Mouse (Mus musculus) MEL (cell line): Measurements from ENCODE around the gene Gpd2. TPM values are rescaled to one million over a fixed set of nuclear protein-coding genes. Genes with fewer than 3 reads are reported as not detected.

Experiments
- DNase-seq: peaks from one replicate; pipeline ENCODE4 v3.0.0; 2011; ENCODE audit warnings: low read depth, low spot score
- H3K27ac ChIP-seq: 2 replicates; pipeline ENCODE4 v1.5.1; 2012; ENCODE audit warnings: low read depth, mild to moderate bottlenecking, control low read depth, low read length, moderate library complexity; ENCODE audit not compliant: control insufficient read depth
- H3K27me3 ChIP-seq, 2 experiments: fragments of 150-350 bp in 1 of 2; sonication (generic) in 1 of 2; 2 replicates each; pipeline ENCODE4 v1.6.1; 2012; ENCODE audit warnings: low read length in 2 of 2, mild to moderate bottlenecking in 2 of 2, improper control_type of control experiment in 1 of 2, moderate library complexity in 1 of 2; ENCODE audit not compliant: insufficient read depth in 2 of 2, control insufficient read depth in 1 of 2
- H3K36me3 ChIP-seq, 2 experiments: 2 replicates each; pipeline ENCODE4 v1.6.1; 2012 to 2014; ENCODE audit warnings: low read length in 2 of 2, improper control_type of control experiment in 1 of 2, inconsistent platforms in 1 of 2, mild to moderate bottlenecking in 1 of 2; ENCODE audit not compliant: insufficient read depth in 2 of 2, control insufficient read depth in 1 of 2
- H3K4me1 ChIP-seq, 2 experiments: fragments of 150-350 bp in 1 of 2; sonication (generic) in 1 of 2; 2 replicates each; pipeline ENCODE4 v1.6.1; 2012; ENCODE audit warnings: low read length in 2 of 2, improper control_type of control experiment in 1 of 2, mild to moderate bottlenecking in 1 of 2; ENCODE audit not compliant: insufficient read depth in 2 of 2, control insufficient read depth in 1 of 2
- H3K4me3 ChIP-seq, 2 experiments: fragments of 150-350 bp in 1 of 2; sonication (generic) in 1 of 2; 2 replicates each; pipeline ENCODE4 v1.5.1; 2012; ENCODE audit warnings: low read depth in 2 of 2, low read length in 2 of 2, mild to moderate bottlenecking in 2 of 2, moderate library complexity in 2 of 2, control low read depth in 1 of 2, improper control_type of control experiment in 1 of 2; ENCODE audit not compliant: control insufficient read depth in 1 of 2, insufficient read depth in 1 of 2
- H3K79me2 ChIP-seq: 2 replicates; pipeline ENCODE4 v1.6.1; 2012; ENCODE audit warnings: mild to moderate bottlenecking, low read length, moderate library complexity; ENCODE audit not compliant: control insufficient read depth, poor library complexity, insufficient read depth
- H3K9ac ChIP-seq: 2 replicates; pipeline ENCODE4 v1.6.1; 2012; ENCODE audit warnings: low read depth, mild to moderate bottlenecking, control low read depth, low read length, moderate library complexity; ENCODE audit not compliant: control insufficient read depth, poor library complexity, severe bottlenecking
- H3K9me3 ChIP-seq: fragments of 150-350 bp; sonication (generic); replicated peaks from 2 replicates; pipeline ENCODE4 v1.6.1; 2012; ENCODE audit warnings: mild to moderate bottlenecking, low read length, improper control_type of control experiment, moderate library complexity; ENCODE audit not compliant: insufficient read depth
- BHLHE40 ChIP-seq: IDR thresholded peaks from 2 replicates; pipeline ENCODE4 v1.6.1; 2012; ENCODE audit warnings: low read depth, mild to moderate bottlenecking, inconsistent platforms, low read length, improper control_type of control experiment, borderline replicate concordance
- CHD1 ChIP-seq: IDR thresholded peaks from 2 replicates; pipeline ENCODE4 v1.6.1; 2012; ENCODE audit warnings: low read depth, mild to moderate bottlenecking, inconsistent platforms, low read length, improper control_type of control experiment
- CHD2 ChIP-seq: IDR thresholded peaks from 2 replicates; pipeline ENCODE4 v1.6.1; 2011; ENCODE audit warnings: low read length, improper control_type of control experiment
- EP300 ChIP-seq, 2 experiments: IDR thresholded peaks; 2 replicates each; pipeline ENCODE4 v1.6.1; 2011; ENCODE audit warnings: improper control_type of control experiment in 2 of 2, low read length in 2 of 2, low read depth in 1 of 2, mild to moderate bottlenecking in 1 of 2
- ETS1 ChIP-seq: IDR thresholded peaks from 2 replicates; pipeline ENCODE4 v1.6.1; 2012; ENCODE audit warnings: low read depth, mild to moderate bottlenecking, inconsistent platforms, low read length, improper control_type of control experiment, moderate library complexity
- GABPA ChIP-seq: IDR thresholded peaks from 2 replicates; pipeline ENCODE4 v1.6.1; 2012; ENCODE audit warnings: low read depth, mild to moderate bottlenecking, inconsistent platforms, low read length, improper control_type of control experiment, moderate library complexity
- HCFC1 ChIP-seq: IDR thresholded peaks from 2 replicates; pipeline ENCODE4 v1.6.1; 2012; ENCODE audit warnings: low read depth, mild to moderate bottlenecking, inconsistent platforms, low read length, improper control_type of control experiment, moderate library complexity
- MAZ ChIP-seq: IDR thresholded peaks from 2 replicates; pipeline ENCODE4 v1.6.1; 2012; ENCODE audit warnings: low read depth, mild to moderate bottlenecking, inconsistent platforms, low read length, improper control_type of control experiment
- MEF2A ChIP-seq: IDR thresholded peaks from 2 replicates; pipeline ENCODE4 v1.6.1; 2014; ENCODE audit warnings: low read depth, mild to moderate bottlenecking, inconsistent platforms, low read length, improper control_type of control experiment; ENCODE audit not compliant: poor library complexity, insufficient replicate concordance, severe bottlenecking; ENCODE audit errors: extremely low read depth
- MXI1 ChIP-seq: IDR thresholded peaks from 2 replicates; pipeline ENCODE4 v1.6.1; 2011; ENCODE audit warnings: mild to moderate bottlenecking, low read depth, low read length, improper control_type of control experiment
- POLR2AphosphoS2 ChIP-seq: IDR thresholded peaks from 2 replicates; pipeline ENCODE4 v1.6.1; 2011; ENCODE audit warnings: low read length, improper control_type of control experiment
- SIN3A ChIP-seq: IDR thresholded peaks from 2 replicates; pipeline ENCODE4 v1.6.1; 2012; ENCODE audit warnings: low read length, improper control_type of control experiment, inconsistent platforms
- TCF12 ChIP-seq: IDR thresholded peaks from 2 replicates; pipeline ENCODE4 v1.6.1; 2014; ENCODE audit warnings: low read depth, mild to moderate bottlenecking, inconsistent platforms, low read length, improper control_type of control experiment, moderate library complexity
- USF1 ChIP-seq: IDR thresholded peaks from 2 replicates; pipeline ENCODE4 v1.6.1; 2014; ENCODE audit warnings: low read depth, mild to moderate bottlenecking, inconsistent platforms, low read length, improper control_type of control experiment, moderate library complexity
- USF2 ChIP-seq, 2 experiments: IDR thresholded peaks; 2 replicates each; pipeline ENCODE4 v1.6.1; 2011 to 2012; ENCODE audit warnings: improper control_type of control experiment in 2 of 2, low read length in 2 of 2, borderline replicate concordance in 1 of 2, inconsistent platforms in 1 of 2, low read depth in 1 of 2, mild to moderate bottlenecking in 1 of 2; ENCODE audit not compliant: insufficient read depth in 1 of 2
- ZC3H11A ChIP-seq: IDR thresholded peaks from 2 replicates; pipeline ENCODE4 v1.6.1; 2012; ENCODE audit warnings: low read depth, mild to moderate bottlenecking, inconsistent platforms, low read length, improper control_type of control experiment
- ZMIZ1 ChIP-seq: IDR thresholded peaks from 2 replicates; pipeline ENCODE4 v1.6.1; 2012; ENCODE audit warnings: low read depth, mild to moderate bottlenecking, inconsistent platforms, low read length, improper control_type of control experiment, moderate library complexity
- polyA plus RNA-seq, 2 experiments: library from polyadenylated mRNA; stranded (reverse) in 1 of 2; unstranded in 1 of 2; fragments of >175 nt in 1 of 2; fragments of >200 nt in 1 of 2; gene quantifications; 2 replicates each; pipeline versions ENCODE4 v1.2.1 to v1.2.4; 2012; ENCODE audit warnings: low replicate concordance in 2 of 2, low read depth in 1 of 2; ENCODE audit not compliant: insufficient read length in 2 of 2, insufficient read depth in 1 of 2, missing spikeins in 1 of 2
- total RNA-seq: library from RNA; depleted of rRNA; stranded (reverse); fragments of 300-350 nt; gene quantifications from 2 replicates; pipeline ENCODE4 v1.2.3, GENCODE M21; 2012

The Gpd2 gene
- total and polyA plus RNA-seq, 3 experiments, result 16.9 to 72.8 (median 24.6) TPM

- TF ChIP-seq GABPA, result no peak
- no peak for TF ChIP-seq MXI1
- no peak for TF ChIP-seq CHD2
- TF ChIP-seq CHD1, result no peak
- TF ChIP-seq ZMIZ1, result no peak
- TF ChIP-seq HCFC1, result no peak
These were observed 18.4 kb downstream of the Gpd2 start (continued) for GRCm38 (mm10) chr2:57255836-57256235.

- H3K27ac ChIP-seq, result no peak overlapping the region
- no peaks in the 10 kb centered on the region for H3K9me3 ChIP-seq
- no peak overlapping the region for H3K4me3 ChIP-seq
- no peaks in the 10 kb centered on the region for H3K27me3 ChIP-seq
- H3K36me3 ChIP-seq, result no peaks in the 10 kb centered on the region; a peak in 1 of 4 replicates
- H3K79me2 ChIP-seq, result peaks cover 2% of the 10 kb centered on the region
- no peak for DNase-seq
- TF ChIP-seq ETS1 (no peak), USF2 (IDR thresholded peaks at IDR 0.05; ENCODE audit: borderline replicate concordance in 1 of 2, insufficient read depth in 1 of 2, low read depth in 1 of 2, low read length in 2 of 2) (no peak)
- peaks cover 0 to 3% of the 10 kb centered on the region in 2 experiments; a peak in 2 of 4 replicates for H3K4me1 ChIP-seq
- no peak overlapping the region for H3K9ac ChIP-seq
These were observed 19.0 kb downstream of the Gpd2 start for GRCm38 (mm10) chr2:57256459-57256858.

DNA sequence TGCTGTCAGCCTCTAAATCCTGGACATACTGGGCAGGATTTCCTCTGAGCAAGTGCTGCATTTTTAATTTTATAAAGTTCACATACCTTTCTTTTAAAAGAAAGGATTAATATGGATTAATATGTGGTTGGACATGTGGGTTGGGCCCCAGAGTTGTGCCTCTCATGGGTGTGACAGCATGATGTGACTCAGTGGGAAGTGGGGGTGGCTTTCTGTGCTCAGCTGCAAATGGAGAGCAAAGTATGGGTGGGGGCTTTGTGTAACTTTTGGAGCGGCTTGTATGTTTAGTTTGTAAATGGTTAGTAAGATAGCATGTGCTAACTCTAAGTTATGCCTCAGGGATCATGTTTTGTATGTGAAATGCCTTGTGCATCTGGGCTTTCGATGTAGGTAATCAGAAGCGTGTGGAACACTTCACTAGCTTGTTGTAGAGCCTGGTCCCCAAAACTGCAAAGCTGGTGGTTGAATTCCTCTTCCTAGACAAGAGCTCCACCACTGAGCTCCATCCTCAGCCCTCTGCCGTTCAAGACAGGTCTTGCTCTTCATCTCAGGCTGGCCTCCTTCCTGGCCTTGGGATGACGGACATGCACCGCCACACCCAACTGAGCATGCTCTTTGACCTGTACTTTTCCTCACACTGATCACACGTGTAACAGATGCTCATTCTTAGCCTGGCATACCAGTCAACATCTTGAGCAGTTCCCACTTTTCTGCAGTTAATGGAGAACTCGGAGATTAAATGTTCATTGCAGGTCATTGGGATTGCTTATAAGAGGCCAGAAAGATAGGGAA, 24.0 kb downstream of the Gpd2 start:
- Histone ChIP-seq H3K4me1 (no peaks in the 10 kb centered on the region; a peak in 1 of 4 replicates), H3K36me3 (no peaks in the 10 kb centered on the region), H3K4me3 (no peak overlapping the region), H3K79me2 (peaks cover 1% of the 10 kb centered on the region; the same call in 1 of the 2 replicates), H3K9ac (no peak overlapping the region), H3K9me3 (no peaks in the 10 kb centered on the region), H3K27me3 (no peaks in the 10 kb centered on the region), H3K27ac (no peak overlapping the region)
- no peak for DNase-seq
- TF ChIP-seq USF1 (no peak), MEF2A (no peak), MAZ (no peak), ZC3H11A (no peak), SIN3A (no peak), POLR2AphosphoS2 (no peak), EP300 (IDR thresholded peaks at IDR 0.05; ENCODE audit: low read depth in 1 of 2, low read length in 2 of 2) (no peak), TCF12 (no peak), BHLHE40 (no peak)
